Mouse (Mus musculus): ENCODE measurements around the gene Fkbp6. TPM values are rescaled to one million over a fixed set of nuclear protein-coding genes. Genes with fewer than 3 reads are reported as not detected.
"Not testable (repeated sequence)": the region's sequence is repeated elsewhere in the genome, so short reads cannot be mapped to it uniquely, and the experiment has no call there.

Gene Fkbp6
- polyA plus RNA-seq, 1 experiment from 2014 or later = 0.46 TPM

DNA sequence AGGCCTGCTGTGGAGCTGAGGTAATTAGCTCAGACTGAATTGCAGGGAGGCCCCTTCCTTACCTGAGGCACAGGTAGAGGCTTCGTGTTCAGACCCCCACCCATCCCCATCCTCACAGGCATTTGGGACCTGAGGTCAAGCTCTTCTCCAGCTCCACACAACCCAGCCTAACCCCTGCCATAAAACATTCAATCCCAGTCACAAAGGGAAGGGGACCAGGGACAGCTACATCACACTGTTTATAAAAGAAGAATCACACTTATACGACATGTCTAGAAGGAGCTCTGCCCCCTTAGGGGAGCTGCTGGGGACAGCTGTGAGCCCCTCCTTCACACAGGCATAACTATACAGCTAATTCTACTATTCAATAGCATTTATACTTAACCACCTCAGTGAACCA lies 26.5 kb upstream of the Fkbp6 start:
- Histone ChIP-seq H3K9me3 (replicated peaks; ENCODE audit: control insufficient read depth, low read length) (no peaks in the 10 kb centered on the region; the same call in 1 of the 2 replicates), H3K27me3 (ENCODE audit: control insufficient read depth, insufficient read depth, low read length) (no peaks in the 10 kb centered on the region), H3K4me2 (no peak overlapping the region), H3K4me3 (ENCODE audit: low read depth, low read length) (no peak overlapping the region), H3K4me1 (ENCODE audit: control insufficient read depth, insufficient read depth, low read length) (no peaks in the 10 kb centered on the region), H3K36me3 (ENCODE audit: control insufficient read depth, insufficient read depth, low read length) (peaks cover 65% of the 10 kb centered on the region), H3K9ac (ENCODE audit: low read depth, low read length) (no peak overlapping the region), H3K27ac (ENCODE audit: low read depth, low read length) (no peak overlapping the region)
- ATAC-seq (replicated peaks; ENCODE audit: insufficient number of reproducible peaks, low FRiP score, low TSS enrichment) = no peak
- WGBS (ENCODE audit: insufficient replicate concordance) = 82% methylated on average over 2 of the region's 2 CpGs

DNA sequence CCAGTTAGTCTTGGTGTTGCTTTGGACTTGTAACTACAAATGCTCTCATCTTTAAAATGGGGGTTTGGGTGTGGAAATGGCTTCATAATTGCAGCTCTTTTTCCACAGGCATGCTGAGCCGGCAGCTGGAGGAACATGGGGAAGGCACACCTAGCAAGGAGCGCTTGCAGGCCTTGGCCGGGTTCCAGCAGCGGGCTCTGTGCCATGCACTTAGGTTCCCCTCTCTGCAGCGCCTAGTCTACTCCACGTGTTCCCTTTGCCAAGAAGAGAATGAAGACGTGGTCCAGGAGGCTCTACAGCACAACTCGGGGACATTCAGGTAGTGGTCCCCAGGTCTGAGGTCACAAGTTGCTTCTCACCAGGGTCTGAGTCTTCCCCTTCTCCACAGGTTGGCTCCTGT lies 25.3 kb upstream of the Fkbp6 start:
- ATAC-seq (replicated peaks; ENCODE audit: insufficient number of reproducible peaks, low FRiP score, low TSS enrichment) = no peak
- Histone ChIP-seq H3K27me3 (ENCODE audit: control insufficient read depth, insufficient read depth, low read length) (no peaks in the 10 kb centered on the region), H3K4me3 (ENCODE audit: low read depth, low read length) (no peak overlapping the region), H3K9me3 (replicated peaks; ENCODE audit: control insufficient read depth, low read length) (no peaks in the 10 kb centered on the region; the same call in 1 of the 2 replicates), H3K9ac (ENCODE audit: low read depth, low read length) (no peak overlapping the region), H3K36me3 (ENCODE audit: control insufficient read depth, insufficient read depth, low read length) (peaks cover 54% of the 10 kb centered on the region), H3K27ac (ENCODE audit: low read depth, low read length) (no peak overlapping the region), H3K4me2 (no peak overlapping the region), H3K4me1 (ENCODE audit: control insufficient read depth, insufficient read depth, low read length) (peaks cover 5% of the 10 kb centered on the region)
- 86% methylated on average over 8 of the region's 8 CpGs for WGBS (ENCODE audit: insufficient replicate concordance)

DNA sequence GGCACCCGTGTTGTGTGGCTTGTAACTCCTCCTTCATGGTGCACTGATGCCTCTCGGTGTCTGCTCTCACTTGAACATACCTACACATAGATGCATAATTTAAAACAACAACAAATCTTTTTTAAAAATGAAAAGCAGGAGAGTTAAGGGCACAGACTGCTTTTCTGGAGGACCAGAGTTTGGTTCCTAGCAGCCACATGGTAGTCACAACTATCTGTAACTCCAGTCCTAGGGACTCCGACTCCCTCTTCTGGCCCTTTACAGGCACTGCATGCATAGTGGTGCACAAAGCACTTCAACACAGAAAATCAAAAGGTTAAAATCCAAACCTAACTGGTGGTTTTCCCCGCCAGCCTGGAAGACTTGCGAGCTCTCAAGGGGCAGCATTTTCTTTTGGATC lies 23.8 kb upstream of the Fkbp6 start:
- no peak for ATAC-seq (replicated peaks; ENCODE audit: insufficient number of reproducible peaks, low FRiP score, low TSS enrichment)
- Histone ChIP-seq H3K36me3 (ENCODE audit: control insufficient read depth, insufficient read depth, low read length) (peaks cover 45% of the 10 kb centered on the region), H3K4me3 (ENCODE audit: low read depth, low read length) (no peak overlapping the region), H3K27ac (ENCODE audit: low read depth, low read length) (no peak overlapping the region), H3K4me2 (no peak overlapping the region), H3K9me3 (replicated peaks; ENCODE audit: control insufficient read depth, low read length) (no peaks in the 10 kb centered on the region; the same call in 1 of the 2 replicates), H3K27me3 (ENCODE audit: control insufficient read depth, insufficient read depth, low read length) (no peaks in the 10 kb centered on the region), H3K9ac (ENCODE audit: low read depth, low read length) (no peak overlapping the region), H3K4me1 (ENCODE audit: control insufficient read depth, insufficient read depth, low read length) (peaks cover 5% of the 10 kb centered on the region)
- 88% methylated on average over 5 of the region's 5 CpGs for WGBS (ENCODE audit: insufficient replicate concordance)

DNA sequence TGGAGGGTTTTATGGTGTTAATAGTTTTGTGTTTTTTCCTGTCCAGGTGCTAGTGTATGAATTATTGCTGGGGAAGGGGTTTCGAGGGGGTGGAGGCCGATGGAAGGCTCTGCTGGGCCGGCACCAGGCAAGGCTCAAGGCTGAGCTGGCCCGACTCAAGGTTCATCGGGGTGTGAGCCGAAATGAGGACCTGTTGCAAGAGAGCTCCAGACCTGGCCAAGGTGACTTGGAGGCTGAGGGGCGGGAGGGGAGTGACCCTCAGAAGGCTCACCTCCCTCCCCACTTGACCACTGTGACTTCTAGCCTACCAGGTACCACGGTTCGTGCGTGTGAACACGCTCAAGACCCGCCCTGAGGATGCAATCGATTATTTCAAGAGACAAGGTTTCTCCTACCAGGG lies 21.4 kb upstream of the Fkbp6 start:
- Histone ChIP-seq H3K9me3 (replicated peaks; ENCODE audit: control insufficient read depth, low read length) (no peaks in the 10 kb centered on the region; the same call in 1 of the 2 replicates), H3K4me2 (no peak overlapping the region), H3K4me1 (ENCODE audit: control insufficient read depth, insufficient read depth, low read length) (peaks cover 5% of the 10 kb centered on the region), H3K4me3 (ENCODE audit: low read depth, low read length) (no peak overlapping the region), H3K27me3 (ENCODE audit: control insufficient read depth, insufficient read depth, low read length) (no peaks in the 10 kb centered on the region), H3K36me3 (ENCODE audit: control insufficient read depth, insufficient read depth, low read length) (peaks cover 35% of the 10 kb centered on the region), H3K9ac (ENCODE audit: low read depth, low read length) (no peak overlapping the region), H3K27ac (ENCODE audit: low read depth, low read length) (no peak overlapping the region)
- no peak for ATAC-seq (replicated peaks; ENCODE audit: insufficient number of reproducible peaks, low FRiP score, low TSS enrichment)
- WGBS (ENCODE audit: insufficient replicate concordance) = 91% methylated on average over 13 of the region's 13 CpGs

DNA sequence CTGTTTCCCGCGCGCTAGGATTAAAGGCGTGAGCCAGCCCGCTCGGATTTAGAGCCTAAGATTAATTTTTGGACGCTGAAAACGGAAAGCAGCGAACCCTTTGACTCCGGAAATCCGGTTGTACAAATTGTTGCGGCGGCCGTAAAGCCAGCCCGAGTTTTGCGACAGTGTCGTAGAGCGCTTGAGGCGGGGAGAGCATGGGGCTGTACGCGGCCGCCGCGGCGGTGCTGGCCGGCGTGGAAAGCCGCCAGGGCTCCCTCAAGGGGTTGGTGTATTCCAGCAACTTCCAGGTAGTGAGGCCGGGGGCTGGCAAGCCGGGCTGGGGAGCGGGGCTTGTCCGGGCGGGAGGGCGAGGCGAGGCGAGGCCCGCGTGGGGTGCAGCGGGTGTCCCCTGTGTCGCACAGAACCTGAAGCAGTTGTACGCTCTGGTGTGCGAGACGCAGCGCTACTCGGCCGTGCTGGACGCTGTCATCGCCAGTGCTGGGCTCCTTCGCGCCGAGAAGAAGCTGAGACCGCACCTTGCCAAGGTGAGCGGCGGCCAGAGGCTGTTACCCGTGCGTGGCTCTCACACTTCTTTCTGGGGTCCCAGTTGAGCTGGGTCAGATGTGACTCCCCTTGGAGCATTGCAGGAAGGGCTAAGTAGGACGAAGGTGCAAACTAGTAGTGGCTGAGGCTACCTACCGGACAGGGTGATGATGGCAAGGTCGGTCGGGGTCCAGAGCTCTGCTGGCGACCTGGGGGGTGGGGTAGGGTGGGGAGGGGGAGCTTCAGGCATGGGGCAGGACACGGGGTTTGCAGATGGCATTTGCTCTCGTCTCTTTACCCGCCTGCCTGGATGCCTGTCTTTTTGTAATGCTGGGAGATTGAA lies 20.2 kb upstream of the Fkbp6 start, which contains the start of gene Nsun5:
TSS of gene Nsun5 (plus strand) at position 167 of the 868 bp plus-strand sequence.
- ATAC-seq (replicated peaks; ENCODE audit: insufficient number of reproducible peaks, low FRiP score, low TSS enrichment) = peak; percentile 64; the same call in 1 of the 2 replicates
- H3K4me3 ChIP-seq (ENCODE audit: low read depth, low read length) = peak within 1 kb of the TSS; percentile 85
- H3K9me3 ChIP-seq (replicated peaks; ENCODE audit: control insufficient read depth, low read length) = no peaks in the 10 kb centered on the region; the same call in 1 of the 2 replicates
- peak within 1 kb of the TSS; percentile 47 for H3K27ac ChIP-seq (ENCODE audit: low read depth, low read length)
- WGBS (ENCODE audit: insufficient replicate concordance) = under 1% methylated on average over 64 of the region's 64 CpGs
- H3K9ac ChIP-seq (ENCODE audit: low read depth, low read length) = peak within 1 kb of the TSS; percentile 83
- peak within 1 kb of the TSS; percentile 97 for H3K4me2 ChIP-seq
- H3K36me3 ChIP-seq (ENCODE audit: control insufficient read depth, insufficient read depth, low read length) = peaks cover 26% of the 10 kb centered on the region
- H3K4me1 ChIP-seq (ENCODE audit: control insufficient read depth, insufficient read depth, low read length) = peaks cover 5% of the 10 kb centered on the region
- H3K27me3 ChIP-seq (ENCODE audit: control insufficient read depth, insufficient read depth, low read length) = peaks cover 3% of the 10 kb centered on the region; the same call in 1 of the 2 replicates

DNA sequence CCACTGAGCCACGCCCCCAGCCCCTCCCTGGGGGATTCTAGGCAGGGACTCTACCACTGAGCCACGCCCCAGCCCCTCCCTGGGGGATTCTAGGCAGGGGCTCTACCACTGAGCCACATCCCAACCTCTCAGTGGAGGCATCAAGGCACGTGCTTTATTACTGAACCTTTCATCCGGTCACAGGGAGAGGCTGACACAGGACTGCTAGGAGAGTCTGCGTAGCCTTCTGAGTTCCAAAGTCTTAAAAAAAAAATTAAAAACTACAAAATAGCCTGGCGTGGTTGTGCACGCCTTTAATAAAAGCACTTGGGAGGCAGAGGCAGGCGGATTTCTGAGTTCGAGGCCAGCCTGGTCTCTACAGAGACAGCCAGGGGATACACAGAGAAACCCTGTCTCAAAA lies 19.4 kb upstream of the Fkbp6 start:
- peak overlapping the region; percentile 97 for H3K4me2 ChIP-seq
- H3K4me1 ChIP-seq (ENCODE audit: control insufficient read depth, insufficient read depth, low read length); ATAC-seq (replicated peaks; ENCODE audit: insufficient number of reproducible peaks, low FRiP score, low TSS enrichment); H3K27me3 ChIP-seq (ENCODE audit: control insufficient read depth, insufficient read depth, low read length); H3K9me3 ChIP-seq (replicated peaks; ENCODE audit: control insufficient read depth, low read length): not testable (repeated sequence)
- peak overlapping the region; percentile 47 for H3K27ac ChIP-seq (ENCODE audit: low read depth, low read length)
- H3K4me3 ChIP-seq (ENCODE audit: low read depth, low read length) = peak overlapping the region; percentile 85
- H3K36me3 ChIP-seq (ENCODE audit: control insufficient read depth, insufficient read depth, low read length) = peaks cover 20% of the 10 kb centered on the region
- 54% methylated on average over 9 of the region's 9 CpGs for WGBS (ENCODE audit: insufficient replicate concordance)
- peak overlapping the region; percentile 83; the same call in 1 of the 2 replicates for H3K9ac ChIP-seq (ENCODE audit: low read depth, low read length)

DNA sequence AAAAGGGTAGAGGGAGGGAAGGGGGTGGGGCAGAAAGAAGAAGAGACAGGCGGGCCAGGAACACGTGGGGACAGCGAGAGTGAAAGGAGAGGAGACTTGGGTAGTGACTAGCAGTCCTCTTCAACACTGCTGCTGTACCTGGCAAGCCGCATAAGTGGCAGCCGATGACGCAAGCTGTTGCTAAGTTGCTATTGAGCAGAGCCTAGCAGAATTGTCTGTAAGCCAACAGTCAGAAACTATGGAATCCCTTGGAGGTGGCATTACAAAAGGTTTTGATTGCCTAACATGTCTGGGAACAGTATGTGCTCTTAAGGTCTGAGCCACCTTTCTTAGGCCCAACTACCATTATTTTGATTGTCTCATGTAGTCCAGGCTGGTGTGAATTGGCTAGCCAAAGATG lies 18.5 kb upstream of the Fkbp6 start:
- Histone ChIP-seq H3K9me3 (replicated peaks; ENCODE audit: control insufficient read depth, low read length) (no peaks in the 10 kb centered on the region; the same call in 1 of the 2 replicates), H3K9ac (ENCODE audit: low read depth, low read length) (no peak overlapping the region), H3K36me3 (ENCODE audit: control insufficient read depth, insufficient read depth, low read length) (peaks cover 13% of the 10 kb centered on the region), H3K27ac (ENCODE audit: low read depth, low read length) (no peak overlapping the region), H3K4me2 (no peak overlapping the region), H3K4me1 (ENCODE audit: control insufficient read depth, insufficient read depth, low read length) (peaks cover 5% of the 10 kb centered on the region), H3K4me3 (ENCODE audit: low read depth, low read length) (no peak overlapping the region), H3K27me3 (ENCODE audit: control insufficient read depth, insufficient read depth, low read length) (peaks cover 4% of the 10 kb centered on the region; the same call in 1 of the 2 replicates)
- no peak for ATAC-seq (replicated peaks; ENCODE audit: insufficient number of reproducible peaks, low FRiP score, low TSS enrichment)
- 76% methylated on average over 6 of the region's 6 CpGs for WGBS (ENCODE audit: insufficient replicate concordance)

DNA sequence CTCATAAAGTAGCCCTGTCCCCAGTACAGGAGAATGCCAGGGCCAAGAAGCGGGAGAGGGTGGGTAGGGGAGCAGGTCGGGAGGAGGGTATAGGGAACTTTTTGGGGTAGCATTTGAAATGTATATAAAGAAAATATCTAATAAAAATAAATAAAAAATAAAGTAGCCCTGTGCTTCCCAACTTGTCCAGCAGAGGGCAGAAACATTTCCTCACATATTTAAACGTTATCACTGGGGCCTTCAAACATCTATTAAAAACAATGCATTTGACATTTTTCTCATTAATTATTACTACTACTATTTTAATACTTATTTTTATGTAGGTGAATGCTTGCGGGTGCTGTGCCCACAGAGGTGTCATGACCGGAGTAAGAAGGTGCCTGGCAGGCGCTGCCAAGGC lies 18.0 kb upstream of the Fkbp6 start:
- H3K27me3 ChIP-seq (ENCODE audit: control insufficient read depth, insufficient read depth, low read length) = peaks cover 4% of the 10 kb centered on the region; the same call in 1 of the 2 replicates

More for the DNA sequence above, 18.0 kb upstream of the Fkbp6 start:
- Histone ChIP-seq H3K36me3 (ENCODE audit: control insufficient read depth, insufficient read depth, low read length) (peaks cover 9% of the 10 kb centered on the region; the same call in 1 of the 2 replicates), H3K4me2 (no peak overlapping the region), H3K9ac (ENCODE audit: low read depth, low read length) (no peak overlapping the region), H3K27ac (ENCODE audit: low read depth, low read length) (no peak overlapping the region), H3K4me3 (ENCODE audit: low read depth, low read length) (no peak overlapping the region), H3K9me3 (replicated peaks; ENCODE audit: control insufficient read depth, low read length) (no peaks in the 10 kb centered on the region), H3K4me1 (ENCODE audit: control insufficient read depth, insufficient read depth, low read length) (peaks cover 5% of the 10 kb centered on the region)
- WGBS (ENCODE audit: insufficient replicate concordance) = 52% methylated on average over 6 of the region's 6 CpGs
- no peak for ATAC-seq (replicated peaks; ENCODE audit: insufficient number of reproducible peaks, low FRiP score, low TSS enrichment)
